Mouse (Mus musculus): ENCODE data around the gene Rhoq. TPM values are rescaled to one million over a fixed set of nuclear protein-coding genes. Genes with fewer than 3 reads are reported as not detected.

The Rhoq gene
- total and polyA plus RNA-seq, 3 experiments: 70.7 to 138 (median 119) TPM

DNA sequence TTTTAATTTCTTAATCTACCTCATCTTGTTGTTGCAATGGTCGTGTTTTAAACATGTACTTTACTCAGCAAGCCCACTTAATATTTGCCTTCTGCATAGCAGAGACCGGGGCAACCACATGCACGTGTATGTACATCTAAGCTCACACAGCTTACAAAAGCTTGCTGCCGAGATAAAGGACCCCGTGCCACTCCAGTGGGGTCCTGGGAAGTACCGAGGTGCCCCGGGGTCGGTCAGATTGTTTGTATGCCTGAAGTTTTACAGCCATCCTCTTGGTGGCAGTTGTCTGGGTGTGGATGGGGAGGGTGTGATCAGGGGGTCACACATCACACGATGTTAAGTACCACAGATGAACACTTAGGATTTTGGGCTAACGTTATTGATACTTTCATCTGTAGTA is 3.2 kb downstream of the Rhoq start:
- H3K27ac ChIP-seq: no peak overlapping the region
- H3K36me3 ChIP-seq (ENCODE audit: control insufficient read depth, insufficient read depth, low read length): peaks cover 7% of the 10 kb centered on the region; the same call in 1 of the 2 replicates
- intact Hi-C loops (cut with DNase I): loop anchor here (10.0 kb wide), 1 partner anchor 479 kb away; the partner anchor contains the start of gene Calm2
- TF ChIP-seq POLR2A (IDR thresholded peaks at IDR 0.05; ENCODE audit: insufficient read depth, low read depth, low read length) (no peak), CTCF (IDR thresholded peaks at IDR 0.05) (no peak), EP300 (IDR thresholded peaks at IDR 0.05; ENCODE audit: insufficient read depth, low read depth, low read length) (no peak)
- H3K4me1 ChIP-seq (ENCODE audit: control insufficient read depth, insufficient read depth, low read length): peaks cover 18% of the 10 kb centered on the region
- no peak overlapping the region for H3K4me3 ChIP-seq
- DNase-seq: no peak
- H3K9ac ChIP-seq (ENCODE audit: low read depth, low read length): no peak overlapping the region
- peaks cover 2% of the 10 kb centered on the region for H3K79me2 ChIP-seq (replicated peaks; ENCODE audit: control insufficient read depth, insufficient read depth, low read length)
- 71% methylated on average over 10 of the region's 10 CpGs for WGBS
- no peaks in the 10 kb centered on the region for H3K27me3 ChIP-seq (ENCODE audit: control insufficient read depth, insufficient read depth, low read length)

DNA sequence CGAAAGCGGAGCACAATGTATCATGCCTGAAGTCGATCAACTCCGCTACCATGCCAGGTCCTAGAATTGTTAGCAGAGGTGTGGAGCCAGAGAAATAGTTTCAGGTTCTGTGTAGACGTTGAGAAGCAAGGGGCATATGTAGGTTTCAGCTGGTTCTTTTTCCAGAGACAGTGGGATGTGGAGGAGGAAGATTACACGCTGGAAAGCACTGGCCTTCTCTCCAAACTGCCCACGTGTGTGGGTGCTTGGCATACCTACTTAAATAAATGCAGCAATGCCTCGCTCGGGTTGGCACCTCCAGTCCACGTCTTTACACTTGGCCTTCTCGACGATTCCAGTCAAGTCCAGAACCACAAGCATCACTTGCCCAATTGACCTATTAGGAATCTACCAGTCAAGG is 4.2 kb downstream of the Rhoq start:
- WGBS: 73% methylated on average over 12 of the region's 12 CpGs
- Histone ChIP-seq H3K4me3 (no peak overlapping the region), H3K4me1 (ENCODE audit: control insufficient read depth, insufficient read depth, low read length) (peaks cover 17% of the 10 kb centered on the region), H3K27me3 (ENCODE audit: control insufficient read depth, insufficient read depth, low read length) (no peaks in the 10 kb centered on the region), H3K79me2 (replicated peaks; ENCODE audit: control insufficient read depth, insufficient read depth, low read length) (peaks cover 2% of the 10 kb centered on the region), H3K27ac (peak overlapping the region; percentile 68), H3K9ac (ENCODE audit: low read depth, low read length) (no peak overlapping the region), H3K36me3 (ENCODE audit: control insufficient read depth, insufficient read depth, low read length) (peaks cover 10% of the 10 kb centered on the region; the same call in 1 of the 2 replicates)
- TF ChIP-seq EP300 (IDR thresholded peaks at IDR 0.05; ENCODE audit: insufficient read depth, low read depth, low read length) (no peak), POLR2A (IDR thresholded peaks at IDR 0.05; ENCODE audit: insufficient read depth, low read depth, low read length) (no peak), CTCF (IDR thresholded peaks at IDR 0.05) (no peak)
- intact Hi-C loops (cut with DNase I): loop anchor here (10.0 kb wide), 1 partner anchor 478 kb away; the partner anchor contains the start of gene Calm2
- no peak for DNase-seq

DNA sequence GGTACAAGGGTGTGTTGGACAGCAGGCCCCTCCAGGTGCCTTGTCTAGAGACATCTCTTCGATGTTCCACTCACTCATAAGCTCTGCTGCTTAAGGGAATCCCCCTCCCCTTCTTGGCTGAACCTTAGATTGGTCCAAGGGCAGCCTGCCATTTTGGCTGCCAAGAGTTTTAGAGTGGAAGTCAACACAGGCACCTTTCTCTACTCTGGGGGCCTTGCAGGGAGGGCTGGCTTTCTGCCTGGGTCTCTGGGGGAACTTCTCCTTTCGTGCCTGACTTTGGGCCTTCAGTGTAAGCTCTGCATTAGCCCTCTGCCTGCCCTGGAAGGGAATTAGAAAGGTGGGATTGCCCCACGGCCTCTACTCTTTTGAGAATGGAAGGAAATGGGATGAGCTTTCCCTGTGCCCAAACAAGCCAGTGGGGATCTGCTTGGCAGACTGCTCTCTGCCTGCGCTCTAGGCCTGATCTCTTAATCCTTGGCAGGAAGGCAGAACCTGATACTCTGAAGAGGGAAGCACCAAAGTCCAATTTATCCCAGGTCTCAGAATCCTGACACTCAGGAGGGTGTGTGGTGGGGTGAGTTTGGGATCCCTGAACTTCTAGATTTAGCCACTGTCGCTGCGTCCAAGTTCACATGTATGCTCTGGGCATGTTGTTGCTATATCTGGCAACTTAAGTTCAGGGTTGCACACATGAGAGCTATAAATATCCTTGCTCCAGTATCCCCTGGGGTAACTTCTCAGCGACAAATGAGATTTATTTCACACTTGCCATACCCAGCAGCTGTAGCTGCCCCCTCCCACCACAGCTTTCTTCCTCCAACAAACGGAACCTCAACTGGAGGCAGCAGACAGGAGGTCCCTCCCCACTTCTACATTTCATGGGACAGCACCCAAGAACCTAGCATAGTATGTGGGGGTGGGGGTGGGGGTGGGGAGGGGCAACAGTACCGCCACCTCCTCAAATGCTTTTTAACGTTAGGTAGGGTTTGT is 4.9 kb downstream of the Rhoq start:
- Histone ChIP-seq H3K27me3 (ENCODE audit: control insufficient read depth, insufficient read depth, low read length) (no peaks in the 10 kb centered on the region), H3K27ac (peak overlapping the region; percentile 68), H3K4me3 (no peak overlapping the region; the same call in 1 of the 2 replicates), H3K4me1 (ENCODE audit: control insufficient read depth, insufficient read depth, low read length) (peaks cover 22% of the 10 kb centered on the region), H3K79me2 (replicated peaks; ENCODE audit: control insufficient read depth, insufficient read depth, low read length) (peaks cover 2% of the 10 kb centered on the region), H3K36me3 (ENCODE audit: control insufficient read depth, insufficient read depth, low read length) (peaks cover 10% of the 10 kb centered on the region; the same call in 1 of the 2 replicates), H3K9ac (ENCODE audit: low read depth, low read length) (peak overlapping the region; percentile 32; the same call in 1 of the 2 replicates)
- intact Hi-C loops (cut with DNase I): loop anchor here (2.0 to 10.0 kb wide), 2 partner anchors 15 to 477 kb away; partner anchors contain the start of gene Calm2
- WGBS: 46% methylated on average over 10 of the region's 10 CpGs
- peak in 1 of 2 experiments; percentile 45 for DNase-seq
- no peak for TF ChIP-seq POLR2A (IDR thresholded peaks at IDR 0.05; ENCODE audit: insufficient read depth, low read depth, low read length)
- TF ChIP-seq EP300 (IDR thresholded peaks at IDR 0.05; ENCODE audit: insufficient read depth, low read depth, low read length): no peak
- TF ChIP-seq CTCF (IDR thresholded peaks at IDR 0.05): no peak

DNA sequence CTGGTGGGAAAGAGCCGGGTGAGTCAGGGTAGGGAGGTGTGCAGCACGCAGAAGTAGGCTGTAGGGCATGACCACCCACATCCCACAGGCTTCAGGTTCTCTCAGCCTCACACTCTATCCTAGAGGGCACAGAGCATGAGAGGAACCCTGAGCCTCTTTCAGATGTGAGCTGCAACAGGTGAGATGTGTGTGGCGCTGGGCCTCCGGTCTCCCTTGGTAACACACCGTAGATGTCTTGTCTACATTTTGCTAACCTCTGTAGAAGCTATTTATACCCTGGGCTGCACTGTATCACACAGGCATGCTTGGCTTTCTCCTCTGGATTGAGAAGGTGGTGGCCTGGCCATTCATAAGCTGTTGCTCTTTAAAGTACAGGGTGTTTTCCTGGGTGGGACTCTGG is 5.7 kb downstream of the Rhoq start:
- no peaks in the 10 kb centered on the region for H3K27me3 ChIP-seq (ENCODE audit: control insufficient read depth, insufficient read depth, low read length)
- DNase-seq: no peak
- TF ChIP-seq EP300 (IDR thresholded peaks at IDR 0.05; ENCODE audit: insufficient read depth, low read depth, low read length) (no peak), POLR2A (IDR thresholded peaks at IDR 0.05; ENCODE audit: insufficient read depth, low read depth, low read length) (no peak), CTCF (IDR thresholded peaks at IDR 0.05) (no peak)
- no peak overlapping the region for H3K4me3 ChIP-seq
- H3K79me2 ChIP-seq (replicated peaks; ENCODE audit: control insufficient read depth, insufficient read depth, low read length): peaks cover under 1% of the 10 kb centered on the region
- peaks cover 25% of the 10 kb centered on the region for H3K4me1 ChIP-seq (ENCODE audit: control insufficient read depth, insufficient read depth, low read length)
- peak overlapping the region; percentile 68 for H3K27ac ChIP-seq
- intact Hi-C loops (cut with DNase I): loop anchor here (2.0 to 10.0 kb wide), 2 partner anchors 14 to 476 kb away; partner anchors contain the start of gene Calm2
- H3K9ac ChIP-seq (ENCODE audit: low read depth, low read length): peak overlapping the region; percentile 29; the same call in 1 of the 2 replicates
- peaks cover 10% of the 10 kb centered on the region; the same call in 1 of the 2 replicates for H3K36me3 ChIP-seq (ENCODE audit: control insufficient read depth, insufficient read depth, low read length)
- 69% methylated on average over 5 of the region's 5 CpGs for WGBS

DNA sequence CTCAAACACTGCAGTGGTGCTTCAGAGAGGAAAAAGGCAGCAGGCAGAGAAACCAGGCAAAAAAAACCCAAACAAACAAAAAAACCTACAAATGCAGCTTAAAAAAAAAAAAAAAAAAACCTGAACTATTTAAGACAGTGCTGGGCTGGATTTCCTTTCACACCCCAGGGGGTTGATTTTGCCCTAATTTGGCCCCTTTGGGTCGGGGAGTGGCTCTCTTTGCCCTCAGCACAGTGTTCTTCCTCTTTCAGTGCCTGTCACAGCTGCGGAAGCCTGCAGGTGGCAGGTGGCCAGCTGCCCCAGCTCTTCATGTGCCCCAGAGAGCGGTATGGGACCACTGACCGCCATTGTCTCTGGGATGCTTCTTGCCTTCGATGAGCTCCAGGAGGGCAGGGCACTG is 6.7 kb downstream of the Rhoq start:
- no peak overlapping the region for H3K9ac ChIP-seq (ENCODE audit: low read depth, low read length)
- H3K79me2 ChIP-seq (replicated peaks; ENCODE audit: control insufficient read depth, insufficient read depth, low read length): no peaks in the 10 kb centered on the region; the same call in none of the 2 replicates
- intact Hi-C loops (cut with DNase I): loop anchor here (2.0 to 10.0 kb wide), 2 partner anchors 13 to 475 kb away; partner anchors contain the start of gene Calm2
- H3K4me3 ChIP-seq: no peak overlapping the region
- peak in 1 of 2 experiments; percentile 70 for DNase-seq
- H3K36me3 ChIP-seq (ENCODE audit: control insufficient read depth, insufficient read depth, low read length): peaks cover 10% of the 10 kb centered on the region; the same call in 1 of the 2 replicates
- H3K27ac ChIP-seq: peak overlapping the region; percentile 68; the same call in 1 of the 2 replicates
- 39% methylated on average over 5 of the region's 5 CpGs for WGBS
- peaks cover 25% of the 10 kb centered on the region for H3K4me1 ChIP-seq (ENCODE audit: control insufficient read depth, insufficient read depth, low read length)
- H3K27me3 ChIP-seq (ENCODE audit: control insufficient read depth, insufficient read depth, low read length): no peaks in the 10 kb centered on the region
- no peak for TF ChIP-seq EP300 (IDR thresholded peaks at IDR 0.05; ENCODE audit: insufficient read depth, low read depth, low read length)
- TF ChIP-seq POLR2A (IDR thresholded peaks at IDR 0.05; ENCODE audit: insufficient read depth, low read depth, low read length): no peak
- no peak for TF ChIP-seq CTCF (IDR thresholded peaks at IDR 0.05)

All from heart, adult 2 months (tissue).